Comparison of ENCODE assay signal across 13 mouse cellular contexts in genomic region chr15:83181800-83182330, GRCm38 (mm10). TPM values are rescaled to one million over a fixed set of nuclear protein-coding genes. Genes with fewer than 3 reads are reported as not detected.
DNase-seq lines count a peak whose midpoint lies in the region; ATAC-seq and TF ChIP-seq lines count a peak whose summit lies in the region.
"Had no signal": no experiment of that assay in that cellular context is flagged by ENCODE, and none has a peak within 500 bp of the region (broad histone marks: within the 10 kb centered on the region; RNA-seq: fewer than 3 reads in every experiment).

No protein-coding gene starts in this region.

- no peak overlapping the region for H3K4me2 ChIP-seq in lung, embryonic 16.5 days (ENCODE audit: low read depth, low read length)
- H3K4me2 ChIP-seq in liver, embryonic 11.5 days = peak overlapping the region; percentile 19; the same call in 1 of the 2 replicates
- H3K4me2 ChIP-seq in myocyte (ENCODE audit: low read depth) = peak overlapping the region; percentile 57
- H3K4me2 ChIP-seq: forebrain, embryonic 12.5 days; limb, embryonic 15.5 days; neural tube, embryonic 15.5 days had no signal

- DNase-seq in lung, postnatal 14 days = no peak
- no peak for DNase-seq in ES-E14 (ENCODE audit: low read depth, low spot score)
- DNase-seq in liver, embryonic 11.5 days (ENCODE audit: low spot score) = peak; percentile 33
- DNase-seq in cerebellum, adult 11-12 months = no peak
- no peak for DNase-seq in forebrain, embryonic 10.5 days (ENCODE audit: extremely low spot score, low spot score)
- DNase-seq: cerebellum, adult 2 months; gastrocnemius, postnatal 10 days had no signal

- H3K27me3 ChIP-seq in lung, embryonic 16.5 days (ENCODE audit: control insufficient read depth, insufficient read depth, low read depth, low read length) = no peaks in the 10 kb centered on the region
- H3K27me3 ChIP-seq in liver, embryonic 11.5 days (replicated peaks; ENCODE audit: control insufficient read depth, insufficient read depth, low read length) = no peaks in the 10 kb centered on the region
- no peaks in the 10 kb centered on the region for H3K27me3 ChIP-seq in myocyte (ENCODE audit: control insufficient read depth, insufficient read depth, insufficient read length)
- no peaks in the 10 kb centered on the region for H3K27me3 ChIP-seq in forebrain, embryonic 10.5 days (ENCODE audit: poor library complexity, severe bottlenecking)
- H3K27me3 ChIP-seq: forebrain, embryonic 12.5 days; limb, embryonic 15.5 days; neural tube, embryonic 15.5 days had no signal

- WGBS in lung, embryonic 16.5 days = 25% methylated on average over 4 of the region's 4 CpGs
- 33% methylated on average over 4 of the region's 4 CpGs for WGBS in liver, embryonic 11.5 days
- WGBS in forebrain, embryonic 10.5 days = 62% methylated on average over 4 of the region's 4 CpGs

- H3K9me3 ChIP-seq in lung, embryonic 16.5 days (ENCODE audit: control insufficient read depth, low read length) = no peaks in the 10 kb centered on the region
- H3K9me3 ChIP-seq in ES-E14 (ENCODE audit: control insufficient read depth, insufficient read depth, low read depth, low read length) = no peaks in the 10 kb centered on the region
- no peaks in the 10 kb centered on the region for H3K9me3 ChIP-seq in liver, embryonic 11.5 days (ENCODE audit: control insufficient read depth, low read length)
- no peaks in the 10 kb centered on the region for H3K9me3 ChIP-seq in forebrain, embryonic 10.5 days
- H3K9me3 ChIP-seq: forebrain, embryonic 12.5 days; limb, embryonic 15.5 days; neural tube, embryonic 15.5 days had no signal

- no peak overlapping the region for H3K27ac ChIP-seq in lung, embryonic 16.5 days (ENCODE audit: low read length)
- H3K27ac ChIP-seq in ES-E14 (ENCODE audit: insufficient read depth, low read depth, low read length, poor library complexity, severe bottlenecking) = peak overlapping the region; percentile 90
- peak overlapping the region; percentile 40; the same call in 1 of the 2 replicates for H3K27ac ChIP-seq in liver, embryonic 11.5 days (ENCODE audit: low read depth, low read length)
- no peak overlapping the region for H3K27ac ChIP-seq in forebrain, embryonic 10.5 days
- H3K27ac ChIP-seq: forebrain, embryonic 12.5 days; limb, embryonic 15.5 days; neural tube, embryonic 15.5 days had no signal

- H3ac ChIP-seq in myocyte (ENCODE audit: control insufficient read depth, insufficient read length) = no peak overlapping the region

- no peaks in the 10 kb centered on the region; the same call in 1 of the 2 replicates for H3K4me1 ChIP-seq in lung, embryonic 16.5 days (replicated peaks; ENCODE audit: control insufficient read depth, insufficient read depth, low read length)
- peaks cover 0 to 25% of the 10 kb centered on the region in 2 experiments; a peak in 3 of 4 replicates for H3K4me1 ChIP-seq in ES-E14 (ENCODE audit: control insufficient read depth in 2 of 2, insufficient read depth in 2 of 2, low read length in 2 of 2, poor library complexity in 1 of 2)
- H3K4me1 ChIP-seq in liver, embryonic 11.5 days (replicated peaks; ENCODE audit: control insufficient read depth, insufficient read depth, low read length) = peaks cover 15% of the 10 kb centered on the region
- H3K4me1 ChIP-seq in forebrain, embryonic 10.5 days = peaks cover 7% of the 10 kb centered on the region; the same call in 1 of the 2 replicates
- H3K4me1 ChIP-seq: forebrain, embryonic 12.5 days; limb, embryonic 15.5 days; neural tube, embryonic 15.5 days had no signal

- no peaks in the 10 kb centered on the region for H3K79me2 ChIP-seq in myocyte (ENCODE audit: control insufficient read depth, insufficient read depth)

- H3K9ac ChIP-seq in lung, embryonic 16.5 days (ENCODE audit: low read length) = no peak overlapping the region
- H3K9ac ChIP-seq in ES-E14 (ENCODE audit: insufficient read depth, low read depth, low read length, poor library complexity, severe bottlenecking) = peak overlapping the region; percentile 10; the same call in 1 of the 2 replicates
- no peak overlapping the region for H3K9ac ChIP-seq in liver, embryonic 11.5 days (ENCODE audit: low read depth, low read length)
- H3K9ac ChIP-seq: forebrain, embryonic 12.5 days; limb, embryonic 15.5 days; neural tube, embryonic 15.5 days had no signal

- no peak overlapping the region for H3K4me3 ChIP-seq in lung, embryonic 16.5 days (ENCODE audit: low read length)
- peak overlapping the region in 1 of 2 experiments; percentile 5; a peak in 1 of 4 replicates for H3K4me3 ChIP-seq in ES-E14 (ENCODE audit: insufficient read depth in 1 of 2, low read depth in 1 of 2, low read length in 2 of 2, poor library complexity in 1 of 2, severe bottlenecking in 1 of 2)
- H3K4me3 ChIP-seq in liver, embryonic 11.5 days (ENCODE audit: low read depth, low read length) = no peak overlapping the region
- H3K4me3 ChIP-seq in myocyte = no peak overlapping the region
- no peak overlapping the region for H3K4me3 ChIP-seq in forebrain, embryonic 10.5 days
- H3K4me3 ChIP-seq: forebrain, embryonic 12.5 days; limb, embryonic 15.5 days; neural tube, embryonic 15.5 days had no signal

- in situ Hi-C loops in ES-E14 (cut with MboI; ENCODE audit: low sequenced_read_pairs in 2 of 2, unreplicated experiment in 2 of 2) = no loop called here

- ATAC-seq in lung, embryonic 16.5 days (ENCODE audit: low read depth) = peak; percentile 43; the same call in 1 of the 2 replicates
- peak; percentile 85 for ATAC-seq in liver, embryonic 11.5 days (replicated peaks; ENCODE audit: low FRiP score)
- ATAC-seq: intestine, postnatal 0 days had no signal

- no peak for TF ChIP-seq POLR2A in myocyte (IDR thresholded peaks at IDR 0.05; ENCODE audit: insufficient read length, low read depth)

- no peaks in the 10 kb centered on the region for H3K36me3 ChIP-seq in lung, embryonic 16.5 days (ENCODE audit: control insufficient read depth, insufficient read depth, low read length)
- H3K36me3 ChIP-seq in ES-E14 (ENCODE audit: control insufficient read depth, insufficient read depth, low read length, poor library complexity, severe bottlenecking) = no peaks in the 10 kb centered on the region
- no peaks in the 10 kb centered on the region for H3K36me3 ChIP-seq in liver, embryonic 11.5 days (ENCODE audit: control insufficient read depth, insufficient read depth, low read length)
- H3K36me3 ChIP-seq in myocyte (ENCODE audit: control insufficient read depth, insufficient read depth) = no peaks in the 10 kb centered on the region
- no peaks in the 10 kb centered on the region for H3K36me3 ChIP-seq in forebrain, embryonic 10.5 days (replicated peaks)
- H3K36me3 ChIP-seq: forebrain, embryonic 12.5 days; limb, embryonic 15.5 days; neural tube, embryonic 15.5 days had no signal

TF ChIP-seq in ES-E14, 5 proteins besides CTCF, POLR2A, EP300 and RAD21:
- TF ChIP-seq ZC3H11A (IDR thresholded peaks at IDR 0.05; ENCODE audit: borderline replicate concordance, low read depth, low read length) = no peak
- TF ChIP-seq CHD2 (IDR thresholded peaks at IDR 0.05; ENCODE audit: low read depth, low read length) = no peak
- no peak for TF ChIP-seq MAFK (IDR thresholded peaks at IDR 0.05; ENCODE audit: insufficient read depth, low read depth, low read length)
- no peak for TF ChIP-seq HCFC1 (IDR thresholded peaks at IDR 0.05; ENCODE audit: borderline replicate concordance, insufficient read depth, low read length)
- no peak for TF ChIP-seq ZNF384 (IDR thresholded peaks at IDR 0.05; ENCODE audit: low read depth, low read length)

TF ChIP-seq in myocyte, 11 proteins besides CTCF, POLR2A, EP300 and RAD21:
- TF ChIP-seq CEBPB (IDR thresholded peaks at IDR 0.05; ENCODE audit: insufficient read depth, poor library complexity, severe bottlenecking) (no peak), E2F4 (IDR thresholded peaks at IDR 0.05; ENCODE audit: insufficient read depth) (no peak), MYOG (IDR thresholded peaks at IDR 0.05; ENCODE audit: control insufficient read depth in 1 of 3, insufficient read depth in 1 of 3, insufficient read length in 2 of 3, low read depth in 2 of 3) (no peak), TCF3 (IDR thresholded peaks at IDR 0.05; ENCODE audit: insufficient read length, low read depth) (no peak), USF1 (IDR thresholded peaks at IDR 0.05; ENCODE audit: low read depth) (no peak), POLR2AphosphoS2 (IDR thresholded peaks at IDR 0.05; ENCODE audit: insufficient read length, low read depth) (no peak), SRF (IDR thresholded peaks at IDR 0.05; ENCODE audit: control insufficient read depth, insufficient read length, low read depth) (no peak), REST (IDR thresholded peaks at IDR 0.05; ENCODE audit: insufficient read depth, insufficient read length) (no peak), MYOD1 (IDR thresholded peaks at IDR 0.05; ENCODE audit: control insufficient read depth in 1 of 3, insufficient read length in 2 of 3, low read depth in 2 of 3) (no peak), MAX (IDR thresholded peaks at IDR 0.05; ENCODE audit: low read depth) (no peak), TCF12 (IDR thresholded peaks at IDR 0.05; ENCODE audit: insufficient read depth, poor library complexity, severe bottlenecking) (no peak)

RNA-seq across cellular contexts. Expression of gene Cyb5r3, which starts 9.5 kb away (rescaled TPM):
- 184 and 192 TPM in 2 replicates for polyA plus RNA-seq in lung, embryonic 16.5 days (2015; fragmentation: Nextera tagmentation; extraction: Ambion mirVana)
- total RNA-seq in ES-E14 (2012; rRNA removed) = 81.5 and 94.2 TPM in 2 replicates
- 210 and 219 TPM in 2 replicates for polyA plus RNA-seq in liver, embryonic 11.5 days (2014; fragmentation: Nextera tagmentation; extraction: Ambion mirVana)
- polyA plus RNA-seq in myocyte (2012; fragmentation: generic; extraction: Trizol) = 707 TPM
- polyA plus RNA-seq in forebrain, embryonic 10.5 days (2016; fragmentation: Nextera tagmentation; extraction: Ambion mirVana) = 187 and 200 TPM in 2 replicates

RNA-seq across cellular contexts. Expression of gene Poldip3, which starts 32.7 kb away (rescaled TPM):
- polyA plus RNA-seq in lung, embryonic 16.5 days (2015; fragmentation: Nextera tagmentation; extraction: Ambion mirVana) = 137 TPM in 2 replicates
- total RNA-seq in ES-E14 (2012; rRNA removed) = 104 and 165 TPM in 2 replicates
- 117 and 127 TPM in 2 replicates for polyA plus RNA-seq in liver, embryonic 11.5 days (2014; fragmentation: Nextera tagmentation; extraction: Ambion mirVana)
- polyA plus RNA-seq in myocyte (2012; fragmentation: generic; extraction: Trizol) = 85.9 TPM
- polyA plus RNA-seq in forebrain, embryonic 10.5 days (2016; fragmentation: Nextera tagmentation; extraction: Ambion mirVana) = 180 and 185 TPM in 2 replicates

RNA-seq across cellular contexts. Expression of gene Rrp7a, which starts 59.3 kb away (rescaled TPM):
- polyA plus RNA-seq in lung, embryonic 16.5 days (2015; fragmentation: Nextera tagmentation; extraction: Ambion mirVana) = 62.9 and 66.2 TPM in 2 replicates
- 103 and 114 TPM in 2 replicates for total RNA-seq in ES-E14 (2012; rRNA removed)
- polyA plus RNA-seq in liver, embryonic 11.5 days (2014; fragmentation: Nextera tagmentation; extraction: Ambion mirVana) = 71.1 and 77.6 TPM in 2 replicates
- polyA plus RNA-seq in myocyte (2012; fragmentation: generic; extraction: Trizol) = 172 TPM
- polyA plus RNA-seq in forebrain, embryonic 10.5 days (2016; fragmentation: Nextera tagmentation; extraction: Ambion mirVana) = 81.9 and 86.5 TPM in 2 replicates

Comparison
In these comparisons a context has a peak if more than half of its experiments do, and no peak if none do; other contexts are left out.
1. H3K27ac ChIP-seq: peak in ES-E14 (single experiment) and liver, embryonic 11.5 days (single experiment); none in lung, embryonic 16.5 days (single experiment) and forebrain, embryonic 10.5 days (single experiment).